Comparison of ENCODE assay signal across 16 mouse cellular contexts in the genomic region with DNA sequence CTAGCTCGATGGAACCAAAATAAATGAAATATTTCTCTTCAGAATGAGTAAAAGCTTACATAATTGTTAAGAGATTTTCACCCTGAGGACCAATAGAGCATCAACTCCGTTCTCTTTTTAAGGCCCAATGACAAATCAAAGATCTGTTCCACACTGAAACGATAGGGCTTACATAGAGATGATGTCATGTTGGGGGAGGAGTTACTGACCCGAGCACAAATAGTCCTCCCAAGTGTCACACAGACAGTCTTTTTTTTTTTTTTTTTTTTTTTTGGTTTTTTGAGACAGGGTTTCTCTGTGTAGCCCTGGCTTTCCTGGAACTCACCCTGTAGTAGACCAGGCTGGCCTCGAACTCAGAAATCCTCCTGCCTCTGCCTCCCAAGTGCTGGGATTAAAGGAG. TPM values are rescaled to one million over a fixed set of nuclear protein-coding genes. Genes with fewer than 3 reads are reported as not detected.
"Had no signal": no experiment of that assay in that cellular context is flagged by ENCODE, and none has a peak within 500 bp of the region (broad histone marks: within the 10 kb centered on the region; RNA-seq: fewer than 3 reads in every experiment).

No protein-coding gene starts in this region.

- H3K4me1 ChIP-seq: stomach, embryonic 15.5 days had no signal

- DNase-seq: retina, postnatal 1 day; right cerebral cortex, adult 18-20 months; right cerebral cortex, postnatal 14 days; right cerebral cortex, postnatal 25 days; right cerebral cortex, postnatal 4 days; spleen, adult 18-20 months; thymus, adult 18-20 months; thymus, adult 2 months; thymus, postnatal 14 days; thymus, postnatal 25 days; thymus, postnatal 36 days had no signal

- H3K27ac ChIP-seq: neural tube, embryonic 13.5 days; neural tube, embryonic 15.5 days; stomach, embryonic 15.5 days; stomach, postnatal 0 days had no signal

- H3K36me3 ChIP-seq: neural tube, embryonic 15.5 days; stomach, embryonic 15.5 days had no signal

- H3K4me3 ChIP-seq: neural tube, embryonic 13.5 days; neural tube, embryonic 15.5 days; stomach, embryonic 15.5 days had no signal

- H3K9ac ChIP-seq: neural tube, embryonic 13.5 days; neural tube, embryonic 15.5 days; stomach, embryonic 15.5 days had no signal

- H3K9me3 ChIP-seq: neural tube, embryonic 15.5 days; stomach, embryonic 15.5 days had no signal

RNA-seq across cellular contexts. Expression of a gene that starts 45.3 kb away (rescaled TPM):
- total RNA-seq: neutrophil, adult 5-6 weeks had no signal
